ENCODE assay signal across 15 mouse cellular contexts in genomic region chr13:5614186-5614737, GRCm38 (mm10).
DNase-seq lines count a peak whose midpoint lies in the region; ATAC-seq and TF ChIP-seq lines count a peak whose summit lies in the region.
"Had no signal": no experiment of that assay in that cellular context is flagged by ENCODE, and none has a peak within 500 bp of the region (broad histone marks: within the 10 kb centered on the region; RNA-seq: fewer than 3 reads in every experiment).

No protein-coding gene starts in this region.

- intact Hi-C loops in heart, postnatal 14 days (cut with DNase I), result loop anchor here (5.0 to 10.0 kb wide), 3 partner anchors 248 to 861 kb away; partner anchors contain the start of gene Klf6

- DNase-seq in kidney, adult 2 months, result peak; percentile 33
- no peak for DNase-seq in kidney, postnatal 10 days
- no peak for DNase-seq in ES-E14 (ENCODE audit: low read depth, low spot score)
- peak; percentile 18 to 25 for DNase-seq in heart, postnatal 14 days
- DNase-seq in embryo, embryonic 10.5 days (ENCODE audit: low spot score), result no peak
- DNase-seq: thymus, adult 18-20 months had no signal

- H3K27me3 ChIP-seq in kidney, adult 2 months (replicated peaks; ENCODE audit: control insufficient read depth, insufficient read depth, low read length), result no peaks in the 10 kb centered on the region
- H3K27me3 ChIP-seq in hindbrain, embryonic 13.5 days, result no peaks in the 10 kb centered on the region
- H3K27me3 ChIP-seq: embryonic facial prominence, embryonic 12.5 days; limb, embryonic 15.5 days; midbrain, embryonic 13.5 days had no signal

- ATAC-seq in hindbrain, embryonic 13.5 days (ENCODE audit: low FRiP score), result no peak
- ATAC-seq: activated CD4-positive, CD25-positive, alpha-beta regulatory T cell, adult 4 months; forebrain, embryonic 16.5 days; hindbrain, embryonic 16.5 days; midbrain, embryonic 13.5 days had no signal

- in situ Hi-C loops in ES-E14 (cut with MboI; ENCODE audit: low sequenced_read_pairs in 2 of 2, unreplicated experiment in 2 of 2), result no loop called here

- 63% methylated on average over 7 of the region's 7 CpGs for WGBS in kidney, adult 2 months
- WGBS in hindbrain, embryonic 13.5 days, result 79% methylated on average over 7 of the region's 7 CpGs

- no peak overlapping the region for H3K4me3 ChIP-seq in kidney, adult 2 months (ENCODE audit: insufficient read depth, low read depth, low read length)
- H3K4me3 ChIP-seq in ES-E14 (ENCODE audit: insufficient read depth in 1 of 2, low read depth in 1 of 2, low read length in 2 of 2, poor library complexity in 1 of 2, severe bottlenecking in 1 of 2), result no peak overlapping the region
- H3K4me3 ChIP-seq in bone marrow macrophage, adult 2 months (ENCODE audit: insufficient read depth, low read length), result no peak overlapping the region
- H3K4me3 ChIP-seq in hindbrain, embryonic 13.5 days, result no peak overlapping the region
- H3K4me3 ChIP-seq: embryonic facial prominence, embryonic 12.5 days; limb, embryonic 15.5 days; midbrain, embryonic 13.5 days had no signal

- no peaks in the 10 kb centered on the region for H3K36me3 ChIP-seq in kidney, adult 2 months (ENCODE audit: control insufficient read depth, insufficient read depth, low read length)
- H3K36me3 ChIP-seq in ES-E14 (ENCODE audit: control insufficient read depth, insufficient read depth, low read length, poor library complexity, severe bottlenecking), result no peaks in the 10 kb centered on the region
- H3K36me3 ChIP-seq in hindbrain, embryonic 13.5 days, result no peaks in the 10 kb centered on the region
- H3K36me3 ChIP-seq: embryonic facial prominence, embryonic 12.5 days; G1E; limb, embryonic 15.5 days; midbrain, embryonic 13.5 days had no signal

- H3K9ac ChIP-seq in ES-E14 (ENCODE audit: insufficient read depth, low read depth, low read length, poor library complexity, severe bottlenecking), result no peak overlapping the region
- H3K9ac ChIP-seq in hindbrain, embryonic 13.5 days, result no peak overlapping the region
- H3K9ac ChIP-seq: embryonic facial prominence, embryonic 12.5 days; limb, embryonic 15.5 days; midbrain, embryonic 13.5 days had no signal

- H3K4me1 ChIP-seq in kidney, adult 2 months (ENCODE audit: control insufficient read depth, insufficient read depth, low read length), result peaks cover 3% of the 10 kb centered on the region; the same call in 1 of the 2 replicates
- H3K4me1 ChIP-seq in ES-E14 (ENCODE audit: control insufficient read depth in 2 of 2, insufficient read depth in 2 of 2, low read length in 2 of 2, poor library complexity in 1 of 2), result no peaks in the 10 kb centered on the region
- peaks cover 22% of the 10 kb centered on the region for H3K4me1 ChIP-seq in bone marrow macrophage, adult 2 months (ENCODE audit: control insufficient read depth, insufficient read depth, low read length)
- H3K4me1 ChIP-seq in hindbrain, embryonic 13.5 days (replicated peaks), result peaks cover 4% of the 10 kb centered on the region; the same call in 1 of the 2 replicates
- H3K4me1 ChIP-seq: embryonic facial prominence, embryonic 12.5 days; midbrain, embryonic 13.5 days had no signal

- peak overlapping the region; percentile 73; the same call in 1 of the 2 replicates for H3K27ac ChIP-seq in kidney, adult 2 months (ENCODE audit: insufficient read depth, low read depth, low read length)
- no peak overlapping the region for H3K27ac ChIP-seq in ES-E14 (ENCODE audit: insufficient read depth, low read depth, low read length, poor library complexity, severe bottlenecking)
- peak overlapping the region; percentile 95 for H3K27ac ChIP-seq in bone marrow macrophage, adult 2 months (ENCODE audit: insufficient read depth, low read depth, low read length)
- H3K27ac ChIP-seq in hindbrain, embryonic 13.5 days, result no peak overlapping the region
- H3K27ac ChIP-seq: embryonic facial prominence, embryonic 12.5 days; limb, embryonic 15.5 days; midbrain, embryonic 13.5 days had no signal

- no peak overlapping the region for H3K4me2 ChIP-seq in hindbrain, embryonic 13.5 days
- H3K4me2 ChIP-seq: embryonic facial prominence, embryonic 12.5 days; limb, embryonic 15.5 days; midbrain, embryonic 13.5 days had no signal

- no peak for TF ChIP-seq POLR2A in kidney, adult 2 months (IDR thresholded peaks at IDR 0.05; ENCODE audit: low read depth, low read length)
- no peak for TF ChIP-seq POLR2A in bone marrow macrophage, adult 2 months (IDR thresholded peaks at IDR 0.05; ENCODE audit: borderline replicate concordance, low read depth, low read length)

- no peak for TF ChIP-seq CTCF in kidney, adult 2 months (conservative IDR thresholded peaks at IDR 0.05; ENCODE audit: insufficient read depth, insufficient read length, low read depth, low read length)
- TF ChIP-seq CTCF in bone marrow macrophage, adult 2 months (IDR thresholded peaks at IDR 0.05; ENCODE audit: low read depth, low read length), result no peak

- no peaks in the 10 kb centered on the region for H3K9me3 ChIP-seq in ES-E14 (ENCODE audit: control insufficient read depth, insufficient read depth, low read depth, low read length)
- no peaks in the 10 kb centered on the region for H3K9me3 ChIP-seq in hindbrain, embryonic 13.5 days
- H3K9me3 ChIP-seq: embryonic facial prominence, embryonic 12.5 days; G1E; limb, embryonic 15.5 days; midbrain, embryonic 13.5 days had no signal

TF ChIP-seq in ES-E14, 5 proteins besides CTCF, POLR2A, EP300 and RAD21:
- TF ChIP-seq ZC3H11A (IDR thresholded peaks at IDR 0.05; ENCODE audit: borderline replicate concordance, low read depth, low read length) (no peak), MAFK (IDR thresholded peaks at IDR 0.05; ENCODE audit: insufficient read depth, low read depth, low read length) (0 out of 2 replicates have a peak, but pooled peaks have one; percentile 56)
TF ChIP-seq in ES-E14: peak in this region for 1.

Comparison
In these comparisons a context has a peak if more than half of its experiments do, and no peak if none do; other contexts are left out.
1. DNase-seq: peak in kidney, adult 2 months (single experiment) and heart, postnatal 14 days (2 of 2); none in kidney, postnatal 10 days (single experiment), ES-E14 (single experiment) and embryo, embryonic 10.5 days (single experiment).
2. H3K27ac ChIP-seq: peak in kidney, adult 2 months (single experiment) and bone marrow macrophage, adult 2 months (single experiment); none in ES-E14 (single experiment) and hindbrain, embryonic 13.5 days (single experiment).